Mouse (Mus musculus): ENCODE results near the gene Nlrp14. TPM values are rescaled to one million over a fixed set of nuclear protein-coding genes. Genes with fewer than 3 reads are reported as not detected.

Gene Nlrp14
- total RNA-seq (2023): not detected

GRCm38 (mm10) chr7:107166690-107167089, at the start of gene Nlrp14:
TSS of gene Nlrp14 (plus strand) at chr7:107166990.

GRCm38 (mm10) chr7:107130983-107131382, 35.8 kb upstream of the Nlrp14 start, which contains the start of gene Olfr715:
TSS of gene Olfr715 (minus strand) at chr7:107131083.

GRCm38 (mm10) chr7:107138027-107138426, 28.8 kb upstream of the Nlrp14 start, which contains the start of gene Olfr716:
TSS of gene Olfr716 (plus strand) at chr7:107138327.

GRCm38 (mm10) chr7:107209204-107209860, 42.5 kb downstream of the Nlrp14 start, which contains the start of gene Rbmxl2:
TSS of gene Rbmxl2 (plus strand) at chr7:107209445.

Other genes starting within 250 kb of the Nlrp14 start
- gene Olfr709-ps1, start 234.8 kb upstream of the Nlrp14 start, total RNA-seq (2023): under 1 TPM; 0.20 to 0.21 TPM
- not detected for gene Olfr710, start 218.7 kb upstream of the Nlrp14 start, total RNA-seq (2023)
- not detected for gene Olfr6, start 203.1 kb upstream of the Nlrp14 start, total RNA-seq (2023)
- not detected for gene Olfr711, start 191.5 kb upstream of the Nlrp14 start, total RNA-seq (2023)
- not detected for gene Olfr2, start 160.9 kb upstream of the Nlrp14 start, total RNA-seq (2023)
- not detected for gene Olfr713, start 135.8 kb upstream of the Nlrp14 start, total RNA-seq (2023)
- not detected for gene Olfr714, start 96.0 kb upstream of the Nlrp14 start, total RNA-seq (2023)
- not detected for gene Olfr17, start 73.8 kb upstream of the Nlrp14 start, total RNA-seq (2023)
- not detected for gene Olfr715b, start 56.6 kb upstream of the Nlrp14 start, total RNA-seq (2023)
- gene Olfr715, start 35.9 kb upstream of the Nlrp14 start, total RNA-seq (2023): not detected
- not detected for gene Olfr716, start 28.7 kb upstream of the Nlrp14 start, total RNA-seq (2023)
- gene Rbmxl2, start 42.5 kb downstream of the Nlrp14 start, total RNA-seq (2023): not detected
- not detected for gene Syt9, start 203.7 kb downstream of the Nlrp14 start, total RNA-seq (2023)